Mouse (Mus musculus) liver, adult 2 months (tissue): ENCODE measurements at regions not wholly inside any gene's neighbourhood (a gene's known extent, or its start where the extent isn't known, plus 50 kb on each side); places are given as distances from the start of the nearest gene placed in this dataset.

Experiments
- CTCF ChIP-seq: fragments of 200-500 bp; IDR thresholded peaks from 2 replicates; pipeline ENCODE4 v1.5.1; 2011; ENCODE audit warnings: low read depth, low read length, control low read depth
- POLR2A ChIP-seq: fragments of 200-500 bp; IDR thresholded peaks from 2 replicates; pipeline ENCODE4 v1.6.1; 2011; ENCODE audit warnings: low read length, control low read depth; ENCODE audit not compliant: insufficient read depth; ENCODE audit errors: extremely low read depth

- no peak for TF ChIP-seq CTCF
- no peak for TF ChIP-seq POLR2A
These were observed 106.5 kb upstream of the Arl4c start for GRCm38 (mm10) chr1:88808508-88808907.
